ENCODE assay signal across 23 mouse cellular contexts in the genomic region with DNA sequence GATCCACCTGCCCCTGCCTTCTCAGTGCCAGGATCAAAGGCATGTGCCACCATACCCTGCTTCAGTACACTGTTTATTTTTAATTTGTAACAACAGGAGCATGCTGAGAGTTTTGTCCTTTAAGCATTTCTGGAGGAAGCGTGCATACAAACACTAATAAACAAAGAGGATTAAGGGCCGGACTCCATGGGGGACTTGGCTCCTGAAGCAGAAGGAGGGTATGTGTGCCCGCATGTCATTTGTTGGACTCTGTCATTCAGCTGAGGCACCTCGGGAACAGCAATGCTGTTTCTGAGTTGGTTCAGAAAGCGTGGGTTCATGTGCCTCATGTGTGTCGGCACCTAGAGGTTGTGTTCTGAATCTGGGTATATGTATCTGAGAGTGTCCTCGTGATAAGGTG. TPM values are rescaled to one million over a fixed set of nuclear protein-coding genes. Genes with fewer than 3 reads are reported as not detected.
DNase-seq lines count a peak whose midpoint lies in the region; ATAC-seq lines count a peak whose summit lies in the region.
"Had no signal": no experiment of that assay in that cellular context is flagged by ENCODE, and none has a peak within 500 bp of the region (broad histone marks: within the 10 kb centered on the region; RNA-seq: fewer than 3 reads in every experiment).

No protein-coding gene starts in this region.

- no peak overlapping the region for H3K4me3 ChIP-seq in midbrain, embryonic 12.5 days
- H3K4me3 ChIP-seq in kidney, embryonic 14.5 days (ENCODE audit: low read length), result no peak overlapping the region
- H3K4me3 ChIP-seq: embryonic facial prominence, embryonic 13.5 days; heart, adult 2 months; kidney, embryonic 15.5 days; lung, embryonic 15.5 days; stomach, embryonic 15.5 days had no signal

- no peaks in the 10 kb centered on the region for H3K9me3 ChIP-seq in midbrain, embryonic 12.5 days
- no peaks in the 10 kb centered on the region for H3K9me3 ChIP-seq in kidney, embryonic 14.5 days (ENCODE audit: control insufficient read depth, low read length)
- H3K9me3 ChIP-seq: embryonic facial prominence, embryonic 13.5 days; kidney, embryonic 15.5 days; lung, embryonic 15.5 days; stomach, embryonic 15.5 days had no signal

- peaks cover 31% of the 10 kb centered on the region for H3K4me1 ChIP-seq in midbrain, embryonic 12.5 days
- no peaks in the 10 kb centered on the region for H3K4me1 ChIP-seq in kidney, embryonic 14.5 days (ENCODE audit: control insufficient read depth, insufficient read depth, low read length)
- H3K4me1 ChIP-seq: lung, embryonic 15.5 days; stomach, embryonic 15.5 days had no signal

- no peak overlapping the region for H3K9ac ChIP-seq in midbrain, embryonic 12.5 days (replicated peaks)
- H3K9ac ChIP-seq in kidney, embryonic 14.5 days (ENCODE audit: low read depth, low read length), result no peak overlapping the region
- H3K9ac ChIP-seq: embryonic facial prominence, embryonic 13.5 days; kidney, embryonic 15.5 days; lung, embryonic 15.5 days; stomach, embryonic 15.5 days had no signal

- peak overlapping the region; percentile 64 for H3K27ac ChIP-seq in midbrain, embryonic 12.5 days (replicated peaks)
- H3K27ac ChIP-seq in kidney, embryonic 14.5 days (ENCODE audit: low read depth, low read length), result no peak overlapping the region
- H3K27ac ChIP-seq: embryonic facial prominence, embryonic 13.5 days; heart, adult 2 months; kidney, embryonic 15.5 days; lung, embryonic 15.5 days; stomach, embryonic 15.5 days had no signal

- peaks cover 47% of the 10 kb centered on the region for H3K27me3 ChIP-seq in midbrain, embryonic 12.5 days
- H3K27me3 ChIP-seq in kidney, embryonic 14.5 days (ENCODE audit: control insufficient read depth, insufficient read depth, low read length), result peaks cover 3% of the 10 kb centered on the region

- DNase-seq in cerebellum, adult 9-11 months, result peak; percentile 20
- DNase-seq in cerebellum, postnatal 4 days (ENCODE audit: low spot score in 2 of 2), result no peak
- peak; percentile 7 for DNase-seq in testis, postnatal 10 days (ENCODE audit: low spot score)
- no peak for DNase-seq in testis, postnatal 14 days (ENCODE audit: low spot score)
- no peak for DNase-seq in adrenal gland, adult 8-10 months
- DNase-seq in layer of hippocampus, postnatal 10 days (ENCODE audit: low spot score in 2 of 2), result no peak
- DNase-seq: adrenal gland, postnatal 25 days; heart, adult 2 months; heart, postnatal 10 days; thymus, postnatal 25 days had no signal

- H3K4me2 ChIP-seq in midbrain, embryonic 12.5 days (replicated peaks), result no peak overlapping the region
- no peak overlapping the region for H3K4me2 ChIP-seq in kidney, embryonic 14.5 days (replicated peaks; ENCODE audit: low read depth, low read length)
- H3K4me2 ChIP-seq: embryonic facial prominence, embryonic 13.5 days; kidney, embryonic 15.5 days; lung, embryonic 15.5 days; stomach, embryonic 15.5 days had no signal

- no peaks in the 10 kb centered on the region for H3K36me3 ChIP-seq in midbrain, embryonic 12.5 days
- H3K36me3 ChIP-seq in kidney, embryonic 14.5 days (ENCODE audit: control insufficient read depth, insufficient read depth, low read length), result no peaks in the 10 kb centered on the region
- H3K36me3 ChIP-seq: embryonic facial prominence, embryonic 13.5 days; kidney, embryonic 15.5 days; lung, embryonic 15.5 days; stomach, embryonic 15.5 days had no signal

- no peak for ATAC-seq in midbrain, embryonic 12.5 days (ENCODE audit: low FRiP score, low read depth)
- no peak for ATAC-seq in kidney, embryonic 14.5 days (ENCODE audit: low FRiP score, low TSS enrichment)

- 37% methylated on average over 7 of the region's 7 CpGs for WGBS in midbrain, embryonic 12.5 days
- 79% methylated on average over 7 of the region's 7 CpGs for WGBS in kidney, embryonic 14.5 days

RNA-seq across cellular contexts. Expression of gene 4931429L15Rik, which starts 17.5 kb away (rescaled TPM):
- polyA plus RNA-seq in midbrain, embryonic 12.5 days (2016; fragmentation: Nextera tagmentation; extraction: Ambion mirVana), result not detected in 2 replicates
- not detected for total RNA-seq in adrenal gland, adult 8-10 months (2022)
- polyA plus RNA-seq in kidney, embryonic 14.5 days (2014; fragmentation: Nextera tagmentation; extraction: Ambion mirVana), result 0.23 TPM in 1 of 2 replicates, not detected in the other
- total RNA-seq in layer of hippocampus, postnatal 10 days (2021), result not detected
- total RNA-seq: adrenal gland, postnatal 25 days; common myeloid progenitor, adult 5-6 weeks; gastrocnemius, adult 8-10 months; heart, adult 2 months; heart, postnatal 10 days; liver, adult 2 months; megakaryocyte, adult 5-6 weeks had no signal
- polyA plus RNA-seq: embryonic facial prominence, embryonic 13.5 days; intestine, embryonic 14.5 days; kidney, embryonic 15.5 days; liver, adult 2 months; lung, embryonic 15.5 days; neural tube, embryonic 11.5 days; small intestine, adult 2 months; stomach, embryonic 15.5 days had no signal

RNA-seq across cellular contexts. Expression of gene Bud13, which starts 54.5 kb away (rescaled TPM):
- 23.2 and 24.7 TPM in 2 replicates for polyA plus RNA-seq in midbrain, embryonic 12.5 days (2016; fragmentation: Nextera tagmentation; extraction: Ambion mirVana)
- total RNA-seq in adrenal gland, adult 8-10 months (2022), result 10 to 100 TPM; 10.4 to 14.9 (median 10.7) TPM
- polyA plus RNA-seq in kidney, embryonic 14.5 days (2014; fragmentation: Nextera tagmentation; extraction: Ambion mirVana), result 23.0 and 28.6 TPM in 2 replicates
- total RNA-seq in layer of hippocampus, postnatal 10 days (2021), result 10 to 100 TPM in 1 of 2 experiments, 1 to 10 TPM in 1; 8.9 to 10.1 TPM

Comparison
In these comparisons a context has a peak if more than half of its experiments do, and no peak if none do; other contexts are left out.
1. DNase-seq: peak in cerebellum, adult 9-11 months (single experiment) and testis, postnatal 10 days (single experiment); none in cerebellum, postnatal 4 days (0 of 2), testis, postnatal 14 days (single experiment), adrenal gland, adult 8-10 months (single experiment) and layer of hippocampus, postnatal 10 days (0 of 2).